Mouse (Mus musculus) heart, embryonic 12.5 days (tissue): Measurements from ENCODE around the gene Ppp2r5e. TPM values are rescaled to one million over a fixed set of nuclear protein-coding genes. Genes with fewer than 3 reads are reported as not detected.

ENCODE experiments used
- ATAC-seq: fragments of 200-750 bp; cut with Nextera tagmentation; 2 replicates; pipeline ENCODE4 v1.8.0; 2017; ENCODE audit warnings: moderate TSS enrichment, moderate library complexity; ENCODE audit not compliant: insufficient number of reproducible peaks, low FRiP score
- H3K27ac ChIP-seq: fragments of 300-500 bp; sonication (generic); 2 replicates; pipeline ENCODE4 v1.5.1; 2016; ENCODE audit warnings: mild to moderate bottlenecking, moderate library complexity; ENCODE audit not compliant: poor library complexity, severe bottlenecking
- H3K27me3 ChIP-seq: fragments of 300-500 bp; sonication (generic); replicated peaks from 2 replicates; pipeline ENCODE4 v1.6.1; 2016; ENCODE audit warnings: mild to moderate bottlenecking, moderate library complexity
- H3K36me3 ChIP-seq: fragments of 300-500 bp; sonication (generic); 2 replicates; pipeline ENCODE4 v1.6.1; 2016; ENCODE audit warnings: mild to moderate bottlenecking, moderate library complexity
- H3K4me1 ChIP-seq: fragments of 300-500 bp; sonication (generic); replicated peaks from 2 replicates; pipeline ENCODE4 v1.6.1; 2016; ENCODE audit warnings: mild to moderate bottlenecking
- H3K4me2 ChIP-seq: fragments of 300-500 bp; sonication (generic); 2 replicates; pipeline ENCODE4 v1.6.1; 2016; ENCODE audit warnings: mild to moderate bottlenecking, moderate library complexity
- H3K4me3 ChIP-seq: fragments of 300-500 bp; sonication (generic); 2 replicates; pipeline ENCODE4 v1.5.1; 2016; ENCODE audit warnings: mild to moderate bottlenecking
- H3K9ac ChIP-seq: fragments of 300-500 bp; sonication (generic); 2 replicates; pipeline ENCODE4 v1.6.1; 2016; ENCODE audit warnings: mild to moderate bottlenecking, moderate library complexity
- H3K9me3 ChIP-seq: fragments of 300-500 bp; sonication (generic); replicated peaks from 2 replicates; pipeline ENCODE4 v1.6.1; 2016; ENCODE audit warnings: mild to moderate bottlenecking, moderate library complexity
- WGBS: fragments of 180-500 bp; shearing (Covaris S2); methylation state at CpG from one replicate; pipeline ENCODE4 v1.1.7; 2016; 5-methylcytosine and 5-hydroxymethylcytosine counted together
- polyA plus RNA-seq: library from polyadenylated mRNA; unstranded; fragments of >200 nt; fragmentation: Nextera tagmentation; extraction: Ambion mirVana; gene quantifications from 2 replicates; pipeline ENCODE4 v1.2.1, GENCODE M21; 2016

Gene Ppp2r5e
- polyA plus RNA-seq, 1 experiment from 2014 or later, result 12.7 TPM

DNA sequence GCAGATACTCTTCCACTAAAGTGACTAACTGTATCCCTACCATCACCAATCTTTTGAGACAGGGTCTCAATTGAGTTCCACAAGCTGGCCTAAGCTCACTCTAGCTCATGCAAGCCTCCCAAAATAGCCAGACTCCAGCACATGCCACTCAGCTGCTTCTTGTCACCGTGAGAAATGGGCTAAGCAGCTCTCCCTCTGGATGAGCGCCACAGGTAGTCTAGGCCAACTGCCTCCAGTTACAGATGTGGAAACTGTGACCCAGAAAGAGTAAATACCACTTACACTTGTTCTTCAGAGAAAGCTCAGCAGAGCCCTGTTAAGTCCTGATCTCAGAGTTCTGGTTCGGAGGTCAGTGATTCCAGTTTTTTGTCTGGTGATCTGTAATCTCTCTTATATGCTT lies 43.7 kb downstream of the Ppp2r5e start:
- Histone ChIP-seq H3K4me3 (no peak overlapping the region), H3K9ac (no peak overlapping the region), H3K4me1 (peaks cover 55% of the 10 kb centered on the region), H3K4me2 (no peak overlapping the region), H3K27me3 (no peaks in the 10 kb centered on the region), H3K9me3 (no peaks in the 10 kb centered on the region), H3K27ac (peak overlapping the region; percentile 35), H3K36me3 (no peaks in the 10 kb centered on the region)
- 54% methylated on average over 3 of the region's 3 CpGs for WGBS
- ATAC-seq, result no peak

DNA sequence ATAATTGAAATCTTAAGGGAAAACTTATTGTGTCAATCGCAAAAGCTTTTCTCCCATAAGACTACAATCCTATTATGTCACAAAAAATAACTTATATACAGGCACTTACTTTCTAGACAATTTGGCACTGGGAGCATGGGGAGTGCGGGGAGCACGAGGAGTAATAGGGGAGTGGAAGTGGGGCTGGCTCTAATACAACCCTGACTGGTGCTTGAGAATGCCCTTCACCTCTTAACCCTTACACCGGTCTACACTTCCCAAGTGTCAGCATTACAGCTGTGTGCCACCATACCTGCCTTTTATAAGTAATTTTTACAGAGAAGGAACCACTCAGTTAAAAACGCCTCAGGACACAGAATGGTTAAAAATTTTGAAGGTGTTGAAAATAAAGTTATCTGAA lies 44.4 kb downstream of the Ppp2r5e start:
- Histone ChIP-seq H3K4me2 (no peak overlapping the region), H3K36me3 (no peaks in the 10 kb centered on the region), H3K27me3 (no peaks in the 10 kb centered on the region), H3K4me1 (peaks cover 52% of the 10 kb centered on the region), H3K9me3 (no peaks in the 10 kb centered on the region), H3K4me3 (no peak overlapping the region), H3K27ac (no peak overlapping the region), H3K9ac (no peak overlapping the region)
- WGBS, result 85% methylated on average over 5 of the region's 5 CpGs
- no peak for ATAC-seq

DNA sequence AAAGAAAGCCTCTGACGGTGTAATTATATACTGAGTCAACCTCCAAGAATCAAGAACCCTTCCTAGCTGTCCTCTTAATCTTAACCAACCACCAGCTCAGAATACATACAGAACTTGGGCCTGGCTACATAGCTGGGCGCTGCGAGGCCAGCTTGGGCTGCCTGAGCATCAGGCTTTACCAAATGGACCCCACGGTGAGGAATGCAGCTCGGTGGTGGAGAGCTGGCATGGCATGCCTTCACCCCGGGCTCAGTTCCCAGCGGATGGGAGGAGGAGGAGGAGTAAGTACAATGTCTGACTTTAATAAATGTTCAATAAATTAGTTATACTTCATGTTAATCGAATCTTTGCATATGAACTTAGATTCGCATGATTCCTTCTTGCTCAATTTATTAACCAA lies 47.0 kb downstream of the Ppp2r5e start:
- Histone ChIP-seq H3K27ac (no peak overlapping the region), H3K9me3 (no peaks in the 10 kb centered on the region), H3K36me3 (no peaks in the 10 kb centered on the region), H3K4me3 (no peak overlapping the region), H3K27me3 (no peaks in the 10 kb centered on the region), H3K4me2 (no peak overlapping the region), H3K9ac (no peak overlapping the region), H3K4me1 (peaks cover 41% of the 10 kb centered on the region)
- WGBS, result 69% methylated on average over 9 of the region's 9 CpGs
- ATAC-seq, result no peak

DNA sequence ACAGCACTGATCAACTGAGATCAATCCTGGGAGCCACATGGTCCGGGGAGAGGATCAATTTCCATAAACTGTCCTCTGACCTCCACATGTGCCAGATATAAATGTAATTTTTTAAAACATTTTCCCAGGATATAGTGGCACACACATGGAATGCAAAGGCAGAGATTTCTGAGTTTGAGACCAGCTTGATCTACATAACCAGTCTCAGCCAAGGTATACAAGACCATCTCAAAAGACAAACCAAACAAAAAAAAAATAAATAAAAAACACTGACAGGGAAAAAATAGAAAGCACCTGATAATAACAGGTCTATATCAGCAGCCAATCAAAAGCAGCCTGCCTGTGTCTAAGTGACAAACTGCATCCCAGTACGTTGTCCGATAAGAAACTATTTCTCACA lies 48.9 kb downstream of the Ppp2r5e start:
- H3K9me3 ChIP-seq, result no peaks in the 10 kb centered on the region
- ATAC-seq, result no peak
- no peak overlapping the region for H3K4me3 ChIP-seq
- H3K4me1 ChIP-seq, result peaks cover 43% of the 10 kb centered on the region
- no peak overlapping the region for H3K9ac ChIP-seq
- H3K36me3 ChIP-seq, result no peaks in the 10 kb centered on the region
- H3K4me2 ChIP-seq, result no peak overlapping the region
- H3K27me3 ChIP-seq, result no peaks in the 10 kb centered on the region
- 68% methylated on average over 3 of the region's 3 CpGs for WGBS
- H3K27ac ChIP-seq, result no peak overlapping the region

DNA sequence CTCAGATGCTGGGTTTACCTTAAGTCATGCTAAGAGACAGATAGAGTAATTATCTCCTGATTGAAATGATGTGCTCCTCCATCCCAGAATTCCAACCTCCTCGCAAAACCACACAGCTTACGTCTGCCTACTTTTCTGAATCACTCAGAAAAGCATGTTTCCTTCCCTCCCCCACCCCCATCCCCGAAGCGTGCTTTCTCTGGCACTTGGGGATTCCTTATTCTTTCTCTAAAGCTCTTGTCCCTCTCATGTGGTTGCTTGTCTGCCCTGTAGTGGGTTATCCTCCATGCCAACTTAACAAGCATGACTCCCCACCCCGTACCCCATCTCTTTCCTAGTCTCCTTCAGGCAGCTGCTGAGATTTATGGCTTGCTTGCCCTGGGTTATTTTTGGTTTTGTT lies 49.8 kb downstream of the Ppp2r5e start:
- peaks cover 47% of the 10 kb centered on the region for H3K4me1 ChIP-seq
- no peak overlapping the region for H3K4me3 ChIP-seq
- H3K4me2 ChIP-seq, result no peak overlapping the region
- H3K9me3 ChIP-seq, result no peaks in the 10 kb centered on the region
- no peak overlapping the region for H3K9ac ChIP-seq
- H3K36me3 ChIP-seq, result no peaks in the 10 kb centered on the region
- 84% methylated on average over 5 of the region's 5 CpGs for WGBS
- H3K27me3 ChIP-seq, result no peaks in the 10 kb centered on the region
- no peak overlapping the region for H3K27ac ChIP-seq
- ATAC-seq, result no peak

DNA sequence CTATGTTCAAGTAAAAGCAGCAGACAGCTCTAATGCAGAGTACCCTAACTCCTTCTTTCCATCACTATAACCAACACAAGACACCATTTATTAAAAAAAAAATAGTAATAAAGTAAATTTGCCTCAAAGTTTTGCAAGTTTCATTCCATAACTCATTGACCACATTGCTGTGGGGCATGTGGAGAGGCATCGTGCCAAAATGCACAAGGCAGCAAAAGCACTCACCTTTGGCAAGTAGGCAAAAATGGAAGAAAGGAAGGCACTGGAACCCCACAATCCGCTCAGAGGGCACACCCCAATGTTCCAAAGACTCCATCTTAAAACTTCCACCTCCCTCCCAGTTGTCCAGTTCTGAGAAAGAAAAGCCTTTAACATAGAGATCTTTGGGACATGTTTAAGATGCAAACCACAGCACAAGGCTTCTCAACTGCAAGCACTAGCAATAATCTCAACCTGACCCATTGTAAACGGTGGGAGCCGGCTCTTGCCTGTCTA lies 50.6 kb downstream of the Ppp2r5e start:
- Histone ChIP-seq H3K9me3 (no peaks in the 10 kb centered on the region), H3K27me3 (no peaks in the 10 kb centered on the region), H3K4me3 (no peak overlapping the region), H3K4me1 (peaks cover 53% of the 10 kb centered on the region), H3K36me3 (no peaks in the 10 kb centered on the region), H3K27ac (no peak overlapping the region), H3K4me2 (no peak overlapping the region), H3K9ac (no peak overlapping the region)
- 92% methylated on average over 4 of the region's 4 CpGs for WGBS
- ATAC-seq, result no peak

DNA sequence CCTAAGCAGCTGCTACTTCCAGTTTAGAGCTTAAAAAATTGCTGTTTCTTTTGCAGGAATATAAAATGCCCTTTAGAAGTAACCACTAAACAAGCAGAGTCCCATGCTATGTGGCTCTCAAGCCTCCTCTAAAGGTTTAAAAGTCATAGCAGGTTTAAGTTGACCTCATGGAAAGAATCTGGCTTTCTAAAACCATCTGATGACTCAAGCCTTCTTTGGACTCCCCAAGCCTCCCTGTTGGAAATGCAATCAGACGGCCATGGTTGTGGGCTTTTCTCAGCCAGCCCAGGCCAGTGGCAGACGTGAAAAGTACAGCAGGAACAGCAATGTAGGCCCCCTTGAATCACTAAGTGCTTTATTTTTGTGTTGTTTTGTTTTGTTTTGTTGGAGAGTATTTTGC lies 51.4 kb downstream of the Ppp2r5e start:
- ATAC-seq, result no peak
- no peak overlapping the region for H3K4me3 ChIP-seq
- peaks cover 55% of the 10 kb centered on the region for H3K4me1 ChIP-seq
- H3K27ac ChIP-seq, result no peak overlapping the region; the same call in 1 of the 2 replicates
- WGBS, result 49% methylated on average over 2 of the region's 2 CpGs
- no peak overlapping the region for H3K9ac ChIP-seq
- H3K36me3 ChIP-seq, result no peaks in the 10 kb centered on the region
- H3K4me2 ChIP-seq, result no peak overlapping the region
- H3K9me3 ChIP-seq, result no peaks in the 10 kb centered on the region
- H3K27me3 ChIP-seq, result no peaks in the 10 kb centered on the region

DNA sequence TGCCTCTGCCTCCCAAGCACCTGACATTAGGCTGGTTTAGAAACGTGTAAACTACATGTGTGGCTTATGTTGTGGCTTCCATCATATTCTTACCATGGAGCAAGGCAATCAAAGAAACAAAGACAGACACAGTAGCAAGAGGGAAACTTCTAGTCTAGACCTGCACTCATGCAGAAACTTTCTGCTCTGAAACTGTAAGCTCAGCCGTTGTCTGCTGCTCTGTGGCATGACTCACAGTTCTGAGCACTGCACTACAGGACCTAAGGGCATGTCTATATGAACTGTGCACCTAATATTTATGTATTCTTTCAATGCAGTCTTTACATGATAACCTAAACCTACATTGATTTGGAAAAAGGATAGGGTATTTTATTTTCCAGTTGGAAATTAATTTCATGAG lies 51.8 kb downstream of the Ppp2r5e start:
- WGBS, result 67% methylated on average over 2 of the region's 2 CpGs
- Histone ChIP-seq H3K4me2 (no peak overlapping the region), H3K9ac (no peak overlapping the region), H3K9me3 (no peaks in the 10 kb centered on the region), H3K4me1 (peaks cover 52% of the 10 kb centered on the region), H3K27me3 (no peaks in the 10 kb centered on the region), H3K4me3 (no peak overlapping the region), H3K27ac (no peak overlapping the region), H3K36me3 (no peaks in the 10 kb centered on the region)
- no peak for ATAC-seq

DNA sequence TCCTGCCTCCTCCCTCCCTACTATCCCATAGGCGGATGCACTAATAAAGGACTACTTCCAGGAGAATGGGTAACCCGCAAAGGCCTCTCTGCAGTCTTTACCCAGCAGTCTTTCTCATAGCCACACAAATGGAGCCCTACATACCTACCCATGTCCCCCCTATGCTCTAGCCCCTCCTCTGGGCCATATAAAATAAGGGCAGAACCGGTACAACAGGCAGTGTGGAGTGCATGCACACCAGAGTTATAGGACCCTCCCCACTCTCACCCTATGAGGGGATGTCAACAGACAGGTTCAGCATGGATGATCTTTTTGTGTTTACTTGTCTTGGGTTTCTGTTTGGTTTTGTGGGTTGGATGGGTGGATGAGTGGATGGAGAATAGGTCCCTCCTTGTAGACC lies 52.7 kb downstream of the Ppp2r5e start:
- Histone ChIP-seq H3K4me2 (no peak overlapping the region), H3K9me3 (no peaks in the 10 kb centered on the region), H3K27me3 (no peaks in the 10 kb centered on the region), H3K36me3 (no peaks in the 10 kb centered on the region), H3K27ac (no peak overlapping the region), H3K9ac (no peak overlapping the region), H3K4me3 (no peak overlapping the region), H3K4me1 (peaks cover 49% of the 10 kb centered on the region)
- no peak for ATAC-seq
- WGBS, result 81% methylated on average over 3 of the region's 3 CpGs

DNA sequence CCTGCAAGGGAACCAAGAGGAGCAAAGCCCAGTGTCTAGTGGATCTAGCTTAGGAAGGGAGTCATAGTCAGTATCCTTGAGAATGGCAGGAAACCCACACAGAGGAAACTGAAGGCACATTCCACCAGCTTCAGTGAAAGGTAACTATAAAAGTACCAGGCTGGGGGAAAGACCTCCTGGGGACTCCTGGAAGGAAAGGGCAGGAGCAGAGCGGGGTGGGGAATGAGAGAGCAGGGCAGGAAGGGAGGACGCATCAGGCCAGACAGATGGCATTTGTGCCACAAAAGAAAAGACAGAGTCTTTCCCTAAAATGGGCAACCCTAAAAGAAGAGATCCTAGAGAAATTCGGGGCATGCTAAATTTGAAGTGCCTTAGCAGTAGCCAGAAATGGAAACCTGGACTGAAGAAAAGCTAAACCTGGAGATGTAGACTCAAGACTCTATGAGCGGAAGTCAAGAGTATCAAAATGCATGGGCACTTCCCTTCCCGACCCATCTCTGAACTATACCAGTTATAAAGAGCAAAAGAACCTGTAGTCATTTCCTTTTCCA lies 55.3 kb downstream of the Ppp2r5e start:
- no peak overlapping the region for H3K4me2 ChIP-seq
- WGBS, result 83% methylated on average over 5 of the region's 5 CpGs
- H3K4me3 ChIP-seq, result no peak overlapping the region
- H3K27ac ChIP-seq, result no peak overlapping the region; the same call in 1 of the 2 replicates
- H3K4me1 ChIP-seq, result peaks cover 56% of the 10 kb centered on the region
- no peaks in the 10 kb centered on the region for H3K36me3 ChIP-seq
- no peak for ATAC-seq
- H3K9me3 ChIP-seq, result no peaks in the 10 kb centered on the region
- no peaks in the 10 kb centered on the region for H3K27me3 ChIP-seq
- no peak overlapping the region for H3K9ac ChIP-seq

DNA sequence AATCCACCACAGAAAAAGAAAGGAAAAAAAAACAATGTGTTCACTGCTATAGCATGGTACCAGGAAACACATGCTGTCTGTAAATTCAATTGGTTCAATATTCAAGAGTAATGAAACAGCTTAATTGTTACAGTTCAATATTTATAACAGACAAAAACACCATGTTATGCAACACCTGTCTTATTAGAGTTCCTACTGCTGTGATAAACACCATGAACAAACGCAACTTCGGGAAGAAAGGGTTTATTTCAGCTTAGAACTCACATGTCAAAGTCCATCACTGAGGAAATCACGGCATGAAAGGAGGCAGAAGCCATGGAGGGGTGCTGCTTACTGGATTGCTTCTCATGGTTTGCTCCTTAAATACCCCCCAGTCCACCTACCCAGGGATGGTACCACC lies 56.8 kb downstream of the Ppp2r5e start:
- WGBS, result 85% methylated on average over 3 of the region's 3 CpGs
- H3K9ac ChIP-seq, result no peak overlapping the region
- H3K4me1 ChIP-seq, result peaks cover 58% of the 10 kb centered on the region
- H3K27me3 ChIP-seq, result no peaks in the 10 kb centered on the region
- H3K27ac ChIP-seq, result no peak overlapping the region
- no peaks in the 10 kb centered on the region for H3K36me3 ChIP-seq
- H3K9me3 ChIP-seq, result no peaks in the 10 kb centered on the region
- ATAC-seq, result no peak
- no peak overlapping the region for H3K4me3 ChIP-seq
- H3K4me2 ChIP-seq, result no peak overlapping the region
